Mouse (Mus musculus) lung, postnatal 0 days (tissue): ENCODE measurements at regions not wholly inside any gene's neighbourhood (a gene's known extent, or its start where the extent isn't known, plus 50 kb on each side); places are given as distances from the start of the nearest gene placed in this dataset.

Experiments used
- CTCF ChIP-seq: IDR thresholded peaks from 2 replicates; pipeline ENCODE4 v1.5.1; 2016; ENCODE audit warnings: antibody characterized with exemption, mild to moderate bottlenecking
- EP300 ChIP-seq: IDR thresholded peaks from 2 replicates; pipeline ENCODE4 v1.6.1; 2016; ENCODE audit warnings: antibody characterized with exemption, mild to moderate bottlenecking, control low read depth

GRCm38 (mm10) chr5:64579086-64579485, 224.1 kb upstream of the Klf3 start:
- TF ChIP-seq CTCF (no peak), EP300 (no peak; the same call in 1 of the 2 replicates)
